ENCODE assay signal across 9 mouse cellular contexts in genomic region chr16:49572485-49573170, GRCm38 (mm10).
A peak's percentile ranks its signal among the peaks of the same experiment; 100 is the strongest.
DNase-seq lines count a peak whose midpoint lies in the region; ATAC-seq lines count a peak whose summit lies in the region.
"Had no signal": no experiment of that assay in that cellular context is flagged by ENCODE, and none has a peak within 500 bp of the region (broad histone marks: within the 10 kb centered on the region; RNA-seq: fewer than 3 reads in every experiment).

No protein-coding gene starts in this region.

- peak; percentile 5 for DNase-seq in layer of hippocampus, adult 9-10 months (ENCODE audit: low spot score)
- no peak for DNase-seq in layer of hippocampus, postnatal 25 days (ENCODE audit: extremely low spot score in 1 of 2, low spot score in 1 of 2)
- peak; percentile 74 for DNase-seq in brain, adult 2 months (ENCODE audit: low read depth, low spot score)
- DNase-seq in cerebellum, adult 18-20 months, result no peak
- no peak for DNase-seq in heart, adult 11 months
- DNase-seq: gastrocnemius, postnatal 36 days; liver, embryonic 13.5 days had no signal

- no peaks in the 10 kb centered on the region for H3K27me3 ChIP-seq in forebrain, embryonic 12.5 days
- H3K27me3 ChIP-seq in midbrain, embryonic 12.5 days, result no peaks in the 10 kb centered on the region
- H3K27me3 ChIP-seq: liver, embryonic 13.5 days had no signal

- no peaks in the 10 kb centered on the region for H3K36me3 ChIP-seq in forebrain, embryonic 12.5 days (replicated peaks)
- H3K36me3 ChIP-seq in midbrain, embryonic 12.5 days, result no peaks in the 10 kb centered on the region
- H3K36me3 ChIP-seq: liver, embryonic 13.5 days had no signal

- H3K4me3 ChIP-seq in forebrain, embryonic 12.5 days (replicated peaks), result no peak overlapping the region
- H3K4me3 ChIP-seq in midbrain, embryonic 12.5 days, result no peak overlapping the region
- H3K4me3 ChIP-seq: liver, embryonic 13.5 days had no signal

- no peak overlapping the region for H3K9ac ChIP-seq in forebrain, embryonic 12.5 days
- no peak overlapping the region for H3K9ac ChIP-seq in midbrain, embryonic 12.5 days (replicated peaks)
- H3K9ac ChIP-seq: liver, embryonic 13.5 days had no signal

- ATAC-seq in forebrain, embryonic 12.5 days (ENCODE audit: low FRiP score), result peak; percentile 86; the same call in 1 of the 2 replicates
- peak; percentile 93 for ATAC-seq in midbrain, embryonic 12.5 days (ENCODE audit: low FRiP score, low read depth)

- H3K9me3 ChIP-seq in forebrain, embryonic 12.5 days, result no peaks in the 10 kb centered on the region
- H3K9me3 ChIP-seq in midbrain, embryonic 12.5 days, result no peaks in the 10 kb centered on the region
- H3K9me3 ChIP-seq: liver, embryonic 13.5 days had no signal

- no peak overlapping the region for H3K27ac ChIP-seq in forebrain, embryonic 12.5 days
- H3K27ac ChIP-seq in midbrain, embryonic 12.5 days (replicated peaks), result no peak overlapping the region
- H3K27ac ChIP-seq: liver, embryonic 13.5 days had no signal

- H3K4me2 ChIP-seq in forebrain, embryonic 12.5 days, result peak overlapping the region; percentile 34
- H3K4me2 ChIP-seq in midbrain, embryonic 12.5 days (replicated peaks), result peak overlapping the region; percentile 29
- H3K4me2 ChIP-seq: liver, embryonic 13.5 days had no signal

- WGBS in forebrain, embryonic 12.5 days, result 26% methylated on average over 12 of the region's 12 CpGs
- 47% methylated on average over 12 of the region's 12 CpGs for WGBS in midbrain, embryonic 12.5 days

- peaks cover 11% of the 10 kb centered on the region for H3K4me1 ChIP-seq in forebrain, embryonic 12.5 days
- H3K4me1 ChIP-seq in midbrain, embryonic 12.5 days, result peaks cover 11% of the 10 kb centered on the region
- H3K4me1 ChIP-seq: liver, embryonic 13.5 days had no signal

Comparison
In these comparisons a context has a peak if more than half of its experiments do, and no peak if none do; other contexts are left out.
1. DNase-seq: peak in layer of hippocampus, adult 9-10 months (single experiment) and brain, adult 2 months (single experiment); none in layer of hippocampus, postnatal 25 days (0 of 2), cerebellum, adult 18-20 months (0 of 2) and heart, adult 11 months (single experiment).